Mouse (Mus musculus): ENCODE data around the gene Cyb561d2.

DNA sequence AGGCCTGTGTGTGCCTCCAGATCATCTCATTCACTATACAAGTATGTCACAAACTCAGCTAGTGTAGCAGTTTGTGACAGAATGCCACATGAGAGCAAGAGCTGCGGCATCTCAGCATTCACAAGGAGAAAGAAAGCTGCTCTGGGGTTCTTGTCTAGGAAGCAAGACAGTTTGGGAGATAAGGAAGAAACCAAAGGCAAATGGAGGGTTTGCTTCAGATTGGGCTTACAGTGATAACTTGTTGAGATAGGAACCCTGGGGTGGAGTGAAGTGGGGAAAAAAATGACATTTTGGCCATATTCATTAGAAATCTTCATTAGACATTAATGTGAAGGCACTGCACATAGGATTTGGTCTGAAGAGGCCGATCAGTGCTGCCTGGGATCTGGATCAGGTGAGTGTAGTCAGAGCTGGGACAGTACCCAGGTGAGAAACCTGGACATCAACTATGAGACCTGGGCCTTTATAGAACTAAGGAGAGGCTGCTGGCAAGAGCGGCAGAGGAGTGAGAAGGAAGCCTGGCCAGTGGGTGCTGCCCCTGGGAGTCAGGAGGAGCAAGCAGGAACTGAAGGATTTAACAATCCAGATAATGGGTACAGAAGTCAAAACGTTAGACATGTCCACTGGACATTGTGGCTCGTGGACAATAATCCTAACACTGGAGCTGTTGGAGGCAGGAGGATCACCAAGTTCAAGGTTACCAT is 10.8 kb upstream of the Cyb561d2 start:
- no peak for TF ChIP-seq POLR2A (IDR thresholded peaks at IDR 0.05; ENCODE audit: low read depth, low read length)
- TF ChIP-seq CTCF (IDR thresholded peaks at IDR 0.05; ENCODE audit: extremely low read depth, insufficient read depth, insufficient read length, insufficient replicate concordance) = no peak

Data from spleen, adult 2 months (tissue).